Mouse (Mus musculus) forebrain, embryonic 15.5 days (tissue): Measurements from ENCODE around the gene Cadps. TPM values are rescaled to one million over a fixed set of nuclear protein-coding genes. Genes with fewer than 3 reads are reported as not detected.
A peak's percentile ranks its signal among the peaks of the same experiment; 100 is the strongest.

Source experiments
- ATAC-seq: fragments of 200-750 bp; cut with Nextera tagmentation; replicated peaks from 2 replicates; pipeline ENCODE4 v1.8.0; 2017; ENCODE audit warnings: mild to moderate bottlenecking, moderate TSS enrichment, moderate library complexity
- H3K27ac ChIP-seq: fragments of 300-500 bp; sonication (generic); replicated peaks from 2 replicates; pipeline ENCODE4 v1.5.1; 2015; ENCODE audit warnings: mild to moderate bottlenecking, inconsistent platforms
- H3K27me3 ChIP-seq: fragments of 300-500 bp; sonication (generic); 2 replicates; pipeline ENCODE4 v1.6.1; 2015; ENCODE audit warnings: inconsistent platforms
- H3K36me3 ChIP-seq: fragments of 300-500 bp; sonication (generic); 2 replicates; pipeline ENCODE4 v1.6.1; 2015; ENCODE audit warnings: mild to moderate bottlenecking, inconsistent platforms
- H3K4me1 ChIP-seq: fragments of 300-500 bp; sonication (generic); 2 replicates; pipeline ENCODE4 v1.6.1; 2015; ENCODE audit warnings: inconsistent platforms
- H3K4me2 ChIP-seq: fragments of 300-500 bp; sonication (generic); replicated peaks from 2 replicates; pipeline ENCODE4 v1.6.1; 2015; ENCODE audit warnings: mild to moderate bottlenecking, inconsistent platforms
- H3K4me3 ChIP-seq: fragments of 300-500 bp; sonication (generic); 2 replicates; pipeline ENCODE4 v1.5.1; 2015; ENCODE audit warnings: mild to moderate bottlenecking, inconsistent platforms
- H3K9ac ChIP-seq: fragments of 300-500 bp; sonication (generic); replicated peaks from 2 replicates; pipeline ENCODE4 v1.6.1; 2015; ENCODE audit warnings: mild to moderate bottlenecking, inconsistent platforms
- H3K9me3 ChIP-seq: fragments of 300-500 bp; sonication (generic); 2 replicates; pipeline ENCODE4 v1.6.1; 2016; ENCODE audit warnings: inconsistent platforms
- WGBS: fragments of 180-500 bp; shearing (Covaris S2); methylation state at CpG from one replicate; pipeline ENCODE4 v1.1.7; 2015; ENCODE audit warnings: mixed read lengths; 5-methylcytosine and 5-hydroxymethylcytosine counted together
- polyA plus RNA-seq: library from polyadenylated mRNA; unstranded; fragments of >200 nt; fragmentation: Nextera tagmentation; extraction: Ambion mirVana; gene quantifications from 2 replicates; pipeline ENCODE4 v1.2.1, GENCODE M21; 2015

Gene Cadps
- polyA plus RNA-seq, 1 experiment from 2014 or later, result 27.2 TPM

- no peak for ATAC-seq
- 29% methylated on average over 15 of the region's 15 CpGs for WGBS
- Histone ChIP-seq H3K9me3 (no peaks in the 10 kb centered on the region), H3K4me1 (peaks cover 45% of the 10 kb centered on the region), H3K4me2 (no peak overlapping the region), H3K27me3 (peaks cover 47% of the 10 kb centered on the region), H3K36me3 (no peaks in the 10 kb centered on the region), H3K4me3 (no peak overlapping the region), H3K9ac (no peak overlapping the region), H3K27ac (no peak overlapping the region)
These were observed 473.4 kb downstream of the Cadps start for GRCm38 (mm10) chr14:12349334-12350090.

GRCm38 (mm10) chr14:12348089-12348488 lies 474.8 kb downstream of the Cadps start, which contains the start of gene Fezf2:
Fezf2 (minus strand) TSS chr14:12348189.
- Histone ChIP-seq H3K9ac (peak within 1 kb of the TSS; percentile 34), H3K36me3 (no peaks in the 10 kb centered on the region), H3K4me3 (peak within 1 kb of the TSS; percentile 51), H3K27me3 (peaks cover 42% of the 10 kb centered on the region), H3K9me3 (no peaks in the 10 kb centered on the region), H3K4me1 (peaks cover 48% of the 10 kb centered on the region), H3K27ac (peak within 1 kb of the TSS; percentile 95), H3K4me2 (peak within 1 kb of the TSS; percentile 62)
- no peak for ATAC-seq
- WGBS, result 3% methylated on average over 2 of the region's 2 CpGs

- H3K4me3 ChIP-seq, result peak overlapping the region; percentile 51
These were observed 475.8 kb downstream of the Cadps start for GRCm38 (mm10) chr14:12346865-12347600.

GRCm38 (mm10) chr14:12346011-12346864 lies 476.6 kb downstream of the Cadps start:
- Histone ChIP-seq H3K4me3 (peak overlapping the region; percentile 51), H3K9me3 (no peaks in the 10 kb centered on the region), H3K27me3 (peaks cover 33% of the 10 kb centered on the region), H3K27ac (peak overlapping the region; percentile 95), H3K9ac (peak overlapping the region; percentile 65), H3K4me2 (peak overlapping the region; percentile 62), H3K36me3 (no peaks in the 10 kb centered on the region), H3K4me1 (peaks cover 55% of the 10 kb centered on the region)
- ATAC-seq, result peak; percentile 48
- under 1% methylated on average over 50 of the region's 50 CpGs for WGBS

More at GRCm38 (mm10) chr14:12346865-12347600, 475.8 kb downstream of the Cadps start:
- Histone ChIP-seq H3K36me3 (no peaks in the 10 kb centered on the region), H3K4me1 (peaks cover 48% of the 10 kb centered on the region), H3K27ac (peak overlapping the region; percentile 95), H3K9ac (peak overlapping the region; percentile 65), H3K9me3 (no peaks in the 10 kb centered on the region), H3K4me2 (peak overlapping the region; percentile 62), H3K27me3 (peaks cover 39% of the 10 kb centered on the region)
- 2% methylated on average over 26 of the region's 26 CpGs for WGBS
- ATAC-seq, result peak; percentile 33

- no peaks in the 10 kb centered on the region for H3K9me3 ChIP-seq
- H3K27me3 ChIP-seq, result peaks cover 25% of the 10 kb centered on the region
- peaks cover 57% of the 10 kb centered on the region for H3K4me1 ChIP-seq
- H3K27ac ChIP-seq, result peak overlapping the region; percentile 95
- H3K36me3 ChIP-seq, result no peaks in the 10 kb centered on the region
- peak overlapping the region; percentile 51 for H3K4me3 ChIP-seq
- peak; percentile 65 for ATAC-seq
- peak overlapping the region; percentile 62 for H3K4me2 ChIP-seq
- H3K9ac ChIP-seq, result peak overlapping the region; percentile 65
- WGBS, result under 1% methylated on average over 40 of the region's 40 CpGs
These were observed 477.5 kb downstream of the Cadps start for GRCm38 (mm10) chr14:12345241-12345921.

GRCm38 (mm10) chr14:12344746-12345240 lies 478.1 kb downstream of the Cadps start:
- H3K36me3 ChIP-seq, result no peaks in the 10 kb centered on the region
- WGBS, result under 1% methylated on average over 39 of the region's 39 CpGs
- peak overlapping the region; percentile 65 for H3K9ac ChIP-seq
- peak overlapping the region; percentile 95 for H3K27ac ChIP-seq
- peak overlapping the region; percentile 51 for H3K4me3 ChIP-seq
- peaks cover 62% of the 10 kb centered on the region for H3K4me1 ChIP-seq
- peak; percentile 30; the same call in 1 of the 2 replicates for ATAC-seq
- peak overlapping the region; percentile 62 for H3K4me2 ChIP-seq
- H3K9me3 ChIP-seq, result no peaks in the 10 kb centered on the region
- H3K27me3 ChIP-seq, result peaks cover 27% of the 10 kb centered on the region

GRCm38 (mm10) chr14:12344061-12344745 lies 478.7 kb downstream of the Cadps start:
- H3K4me2 ChIP-seq, result peak overlapping the region; percentile 62
- H3K9ac ChIP-seq, result peak overlapping the region; percentile 65
- H3K4me3 ChIP-seq, result peak overlapping the region; percentile 51
- H3K9me3 ChIP-seq, result no peaks in the 10 kb centered on the region
- peaks cover 26% of the 10 kb centered on the region for H3K27me3 ChIP-seq
- H3K4me1 ChIP-seq, result peaks cover 61% of the 10 kb centered on the region
- peak overlapping the region; percentile 95 for H3K27ac ChIP-seq
- no peak for ATAC-seq
- WGBS, result 3% methylated on average over 24 of the region's 24 CpGs
- no peaks in the 10 kb centered on the region for H3K36me3 ChIP-seq

- peak overlapping the region; percentile 65 for H3K9ac ChIP-seq
- H3K36me3 ChIP-seq, result no peaks in the 10 kb centered on the region
- no peaks in the 10 kb centered on the region for H3K9me3 ChIP-seq
- H3K27me3 ChIP-seq, result peaks cover 22% of the 10 kb centered on the region
- WGBS, result 5% methylated on average over 20 of the region's 20 CpGs
- peaks cover 62% of the 10 kb centered on the region for H3K4me1 ChIP-seq
- peak overlapping the region; percentile 51 for H3K4me3 ChIP-seq
- peak overlapping the region; percentile 95 for H3K27ac ChIP-seq
- no peak for ATAC-seq
- peak overlapping the region; percentile 62 for H3K4me2 ChIP-seq
These were observed 479.4 kb downstream of the Cadps start for GRCm38 (mm10) chr14:12343451-12343941.

- WGBS, result 10% methylated on average over 23 of the region's 23 CpGs
- peak overlapping the region; percentile 62 for H3K4me2 ChIP-seq
- no peaks in the 10 kb centered on the region for H3K9me3 ChIP-seq
- H3K27ac ChIP-seq, result peak overlapping the region; percentile 95
- H3K4me3 ChIP-seq, result peak overlapping the region; percentile 51
- peaks cover 15% of the 10 kb centered on the region for H3K27me3 ChIP-seq
- H3K36me3 ChIP-seq, result no peaks in the 10 kb centered on the region
- peaks cover 63% of the 10 kb centered on the region for H3K4me1 ChIP-seq
- no peak for ATAC-seq
- peak overlapping the region; percentile 65 for H3K9ac ChIP-seq
These were observed 480.3 kb downstream of the Cadps start for GRCm38 (mm10) chr14:12342458-12343131.

- Histone ChIP-seq H3K9me3 (no peaks in the 10 kb centered on the region), H3K4me1 (peaks cover 63% of the 10 kb centered on the region), H3K9ac (peak overlapping the region; percentile 65), H3K4me2 (peak overlapping the region; percentile 62), H3K36me3 (no peaks in the 10 kb centered on the region), H3K27me3 (peaks cover 13% of the 10 kb centered on the region), H3K27ac (peak overlapping the region; percentile 95), H3K4me3 (peak overlapping the region; percentile 51)
- no peak for ATAC-seq
- WGBS, result 12% methylated on average over 24 of the region's 24 CpGs
These were observed 481.0 kb downstream of the Cadps start for GRCm38 (mm10) chr14:12341789-12342457.
